Mouse (Mus musculus) lung, embryonic 16.5 days (tissue): ENCODE results near the gene Tppp2. TPM values are rescaled to one million over a fixed set of nuclear protein-coding genes. Genes with fewer than 3 reads are reported as not detected.

Experiments
- polyA plus RNA-seq: library from polyadenylated mRNA; unstranded; fragments of >200 nt; fragmentation: Nextera tagmentation; extraction: Ambion mirVana; gene quantifications from 2 replicates; pipeline ENCODE4 v1.2.1, GENCODE M21; 2015

The Tppp2 gene
- polyA plus RNA-seq, 1 experiment from 2014 or later: not detected

Other genes starting within 250 kb of the Tppp2 start
- not detected in 2 replicates for gene Gm17079, start 223.0 kb upstream of the Tppp2 start, polyA plus RNA-seq
- gene Gm5800, start 201.2 kb upstream of the Tppp2 start, polyA plus RNA-seq: not detected in 2 replicates
- gene Ang4, start 144.8 kb upstream of the Tppp2 start, polyA plus RNA-seq: not detected in 2 replicates
- gene AY358078, start 118.4 kb upstream of the Tppp2 start, polyA plus RNA-seq: not detected in 2 replicates
- not detected in 2 replicates for gene Ear6, start 64.7 kb upstream of the Tppp2 start, polyA plus RNA-seq
- gene Mettl17, start 33.6 kb upstream of the Tppp2 start, polyA plus RNA-seq: 33.5 and 40.4 TPM in 2 replicates
- gene Slc39a2, start 25.5 kb upstream of the Tppp2 start, polyA plus RNA-seq: 0.25 and 0.43 TPM in 2 replicates
- 93.3 and 109 TPM in 2 replicates for gene Ndrg2, start 4.3 kb upstream of the Tppp2 start, polyA plus RNA-seq
- not detected in 2 replicates for gene Rnase13, start 4.3 kb downstream of the Tppp2 start, polyA plus RNA-seq
- gene Arhgef40, start 66.3 kb downstream of the Tppp2 start, polyA plus RNA-seq: 95.0 and 98.4 TPM in 2 replicates
- 0.21 and 0.34 TPM in 2 replicates for gene Tmem253, start 97.2 kb downstream of the Tppp2 start, polyA plus RNA-seq
- gene Zfp219, start 102.3 kb downstream of the Tppp2 start, polyA plus RNA-seq: 20.1 and 20.8 TPM in 2 replicates
- gene Olfr221, start 124.0 kb downstream of the Tppp2 start, polyA plus RNA-seq: not detected in 2 replicates
- gene Hnrnpc, start 185.6 kb downstream of the Tppp2 start, polyA plus RNA-seq: 603 and 612 TPM in 2 replicates
- 57.8 and 59.1 TPM in 2 replicates for gene Rpgrip1, start 192.3 kb downstream of the Tppp2 start, polyA plus RNA-seq